ENCODE assay signal across 14 mouse cellular contexts in the genomic region with DNA sequence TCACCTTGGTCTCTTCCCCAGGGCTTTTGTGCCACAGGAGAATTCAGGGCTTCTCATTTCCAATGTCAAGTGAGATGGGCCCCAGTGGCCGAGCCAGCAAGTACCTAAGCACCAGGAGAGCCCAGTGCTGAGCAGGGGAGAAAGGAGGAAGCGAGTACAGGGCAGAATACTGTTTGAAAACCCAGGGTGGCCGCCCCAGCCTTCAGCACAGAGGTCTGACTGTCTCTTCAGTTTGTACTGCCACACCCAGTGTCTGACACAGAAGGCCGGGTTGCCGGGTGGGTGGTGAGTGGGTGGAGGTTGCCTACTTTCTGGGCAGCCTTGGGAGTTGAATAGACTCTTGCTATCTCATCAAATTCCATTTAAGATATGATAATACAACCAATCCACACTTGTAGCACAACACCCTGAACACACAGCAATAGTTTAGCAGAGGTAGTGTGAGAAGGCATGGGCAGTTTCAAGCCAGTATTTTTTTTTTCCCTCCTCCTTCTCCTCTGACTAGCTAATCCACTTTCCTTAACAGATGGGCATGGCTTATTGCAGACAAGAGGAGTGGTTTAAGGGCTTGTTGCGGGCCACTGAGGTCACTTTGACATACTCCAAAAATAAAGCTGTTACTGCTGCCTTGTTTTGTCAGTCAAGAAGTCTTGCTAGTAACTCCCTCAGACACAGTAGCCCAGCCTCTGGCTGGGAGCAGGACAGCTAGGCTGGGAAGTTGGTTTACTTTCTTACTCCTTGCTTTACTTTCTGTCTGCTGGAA. TPM values are rescaled to one million over a fixed set of nuclear protein-coding genes. Genes with fewer than 3 reads are reported as not detected.
DNase-seq lines count a peak whose midpoint lies in the region; ATAC-seq and TF ChIP-seq lines count a peak whose summit lies in the region.
"Had no signal": no experiment of that assay in that cellular context is flagged by ENCODE, and none has a peak within 500 bp of the region (broad histone marks: within the 10 kb centered on the region; RNA-seq: fewer than 3 reads in every experiment).

No protein-coding gene starts in this region.

- no peak for TF ChIP-seq POLR2A in myocyte (IDR thresholded peaks at IDR 0.05; ENCODE audit: insufficient read length, low read depth)

- H3K4me1 ChIP-seq in heart, embryonic 13.5 days = peaks cover 28% of the 10 kb centered on the region
- peaks cover 15% of the 10 kb centered on the region for H3K4me1 ChIP-seq in midbrain, embryonic 15.5 days

- peaks cover 8% of the 10 kb centered on the region; the same call in 1 of the 2 replicates for H3K36me3 ChIP-seq in heart, embryonic 13.5 days
- no peaks in the 10 kb centered on the region for H3K36me3 ChIP-seq in myocyte (ENCODE audit: control insufficient read depth, insufficient read depth)
- H3K36me3 ChIP-seq in midbrain, embryonic 15.5 days (replicated peaks) = 0 out of 2 replicates have a peak, but pooled peaks cover 4% of the 10 kb centered on the region

- no peaks in the 10 kb centered on the region for H3K79me2 ChIP-seq in myocyte (ENCODE audit: control insufficient read depth, insufficient read depth)

- H3K9ac ChIP-seq in heart, embryonic 13.5 days = no peak overlapping the region
- H3K9ac ChIP-seq in midbrain, embryonic 15.5 days = no peak overlapping the region
- H3K9ac ChIP-seq: embryonic facial prominence, embryonic 12.5 days; forebrain, embryonic 15.5 days; limb, embryonic 15.5 days had no signal

- H3K27ac ChIP-seq in gastrocnemius, adult 2 months = peak overlapping the region; percentile 85
- 0 out of 2 replicates have a peak overlapping the region, but pooled peaks have one; percentile 17 for H3K27ac ChIP-seq in heart, embryonic 13.5 days (replicated peaks)
- no peak overlapping the region for H3K27ac ChIP-seq in midbrain, embryonic 15.5 days
- H3K27ac ChIP-seq: embryonic facial prominence, embryonic 12.5 days; forebrain, embryonic 15.5 days; limb, embryonic 15.5 days had no signal

- H3K4me2 ChIP-seq in heart, embryonic 13.5 days = peak overlapping the region; percentile 24; the same call in 1 of the 2 replicates
- H3K4me2 ChIP-seq in myocyte (ENCODE audit: low read depth) = peak overlapping the region; percentile 39
- H3K4me2 ChIP-seq in midbrain, embryonic 15.5 days = no peak overlapping the region
- H3K4me2 ChIP-seq: embryonic facial prominence, embryonic 12.5 days; forebrain, embryonic 15.5 days; limb, embryonic 15.5 days had no signal

- H3ac ChIP-seq in myocyte (ENCODE audit: control insufficient read depth, insufficient read length) = no peak overlapping the region

- no peaks in the 10 kb centered on the region; the same call in 1 of the 2 replicates for H3K27me3 ChIP-seq in heart, embryonic 13.5 days (replicated peaks)
- H3K27me3 ChIP-seq in myocyte (ENCODE audit: control insufficient read depth, insufficient read depth, insufficient read length) = no peaks in the 10 kb centered on the region
- no peaks in the 10 kb centered on the region for H3K27me3 ChIP-seq in midbrain, embryonic 15.5 days (replicated peaks)
- H3K27me3 ChIP-seq: embryonic facial prominence, embryonic 12.5 days; forebrain, embryonic 15.5 days; limb, embryonic 15.5 days had no signal

- peak; percentile 42 for DNase-seq in gastrocnemius, adult 2 months
- no peak for DNase-seq in gastrocnemius, adult 8-10 months (ENCODE audit: low spot score in 2 of 2)
- peak; percentile 15 for DNase-seq in lung, postnatal 36 days
- no peak for DNase-seq in lung, postnatal 14 days
- no peak for DNase-seq in left cerebral cortex, postnatal 25 days (ENCODE audit: low spot score in 2 of 2)
- DNase-seq: adrenal gland, postnatal 14 days; cerebellum, postnatal 36 days; thymus, adult 2 months had no signal

- no peak for ATAC-seq in heart, embryonic 13.5 days (ENCODE audit: extremely low read depth, insufficient number of reproducible peaks, low FRiP score, low TSS enrichment)
- ATAC-seq in midbrain, embryonic 15.5 days (replicated peaks) = no peak
- ATAC-seq: forebrain, embryonic 15.5 days had no signal

- TF ChIP-seq CTCF in gastrocnemius, adult 2 months (IDR thresholded peaks at IDR 0.05) = no peak

- 43% methylated on average over 6 of the region's 6 CpGs for WGBS in heart, embryonic 13.5 days
- 79% methylated on average over 6 of the region's 6 CpGs for WGBS in midbrain, embryonic 15.5 days

- H3K4me3 ChIP-seq in gastrocnemius, adult 2 months = peak overlapping the region; percentile 49
- no peak overlapping the region for H3K4me3 ChIP-seq in heart, embryonic 13.5 days
- no peak overlapping the region for H3K4me3 ChIP-seq in myocyte
- H3K4me3 ChIP-seq in midbrain, embryonic 15.5 days = no peak overlapping the region
- H3K4me3 ChIP-seq: embryonic facial prominence, embryonic 12.5 days; forebrain, embryonic 15.5 days; limb, embryonic 15.5 days had no signal

- intact Hi-C loops in gastrocnemius, adult 2 months (cut with DNase I) = no loop called here
- intact Hi-C loops in left cerebral cortex, postnatal 25 days (cut with DNase I) = no loop called here

- 0 out of 2 replicates have a peak, but pooled peaks cover 3% of the 10 kb centered on the region for H3K9me3 ChIP-seq in heart, embryonic 13.5 days
- no peaks in the 10 kb centered on the region for H3K9me3 ChIP-seq in midbrain, embryonic 15.5 days
- H3K9me3 ChIP-seq: embryonic facial prominence, embryonic 12.5 days; forebrain, embryonic 15.5 days; limb, embryonic 15.5 days had no signal

TF ChIP-seq in myocyte, 11 proteins besides CTCF, POLR2A, EP300 and RAD21:
- no peak for TF ChIP-seq TCF3 (IDR thresholded peaks at IDR 0.05; ENCODE audit: insufficient read length, low read depth)
- no peak for TF ChIP-seq MYOD1 (IDR thresholded peaks at IDR 0.05; ENCODE audit: control insufficient read depth in 1 of 3, insufficient read length in 2 of 3, low read depth in 2 of 3)
- TF ChIP-seq MYOG (IDR thresholded peaks at IDR 0.05; ENCODE audit: control insufficient read depth in 1 of 3, insufficient read depth in 1 of 3, insufficient read length in 2 of 3, low read depth in 2 of 3) = no peak
- no peak for TF ChIP-seq POLR2AphosphoS2 (IDR thresholded peaks at IDR 0.05; ENCODE audit: insufficient read length, low read depth)
- TF ChIP-seq MAX (IDR thresholded peaks at IDR 0.05; ENCODE audit: low read depth) = no peak
- TF ChIP-seq CEBPB (IDR thresholded peaks at IDR 0.05; ENCODE audit: insufficient read depth, poor library complexity, severe bottlenecking) = no peak
- no peak for TF ChIP-seq REST (IDR thresholded peaks at IDR 0.05; ENCODE audit: insufficient read depth, insufficient read length)
- no peak for TF ChIP-seq USF1 (IDR thresholded peaks at IDR 0.05; ENCODE audit: low read depth)
- no peak for TF ChIP-seq E2F4 (IDR thresholded peaks at IDR 0.05; ENCODE audit: insufficient read depth)
- no peak for TF ChIP-seq SRF (IDR thresholded peaks at IDR 0.05; ENCODE audit: control insufficient read depth, insufficient read length, low read depth)
- TF ChIP-seq TCF12 (IDR thresholded peaks at IDR 0.05; ENCODE audit: insufficient read depth, poor library complexity, severe bottlenecking) = no peak

RNA-seq across cellular contexts. Expression of a gene that starts 55.3 kb away (rescaled TPM):
- 10 to 100 TPM; 25.2 to 26.0 TPM for total RNA-seq in gastrocnemius, adult 2 months (2021)
- 10 to 100 TPM; 22.8 to 27.1 (median 25.5) TPM for total RNA-seq in gastrocnemius, adult 8-10 months (2022)
- polyA plus RNA-seq in heart, embryonic 13.5 days (2015; fragmentation: Nextera tagmentation; extraction: Ambion mirVana) = 27.3 and 28.1 TPM in 2 replicates
- 5.8 TPM for polyA plus RNA-seq in myocyte (2012; fragmentation: generic; extraction: Trizol)
- total RNA-seq in left cerebral cortex, postnatal 25 days (2021) = 10 to 100 TPM; 51.5 to 51.8 TPM
- polyA plus RNA-seq in midbrain, embryonic 15.5 days (2015; fragmentation: Nextera tagmentation; extraction: Ambion mirVana) = 60.5 and 65.8 TPM in 2 replicates

Comparison
In these comparisons a context has a peak if more than half of its experiments do, and no peak if none do; other contexts are left out.
1. DNase-seq: peak in gastrocnemius, adult 2 months (single experiment) and lung, postnatal 36 days (single experiment); none in gastrocnemius, adult 8-10 months (0 of 2), lung, postnatal 14 days (single experiment) and left cerebral cortex, postnatal 25 days (0 of 2).